Mouse (Mus musculus) forebrain, embryonic 10.5 days (tissue): Measurements from ENCODE around the gene Fbxl20. TPM values are rescaled to one million over a fixed set of nuclear protein-coding genes. Genes with fewer than 3 reads are reported as not detected.

Experiments used
- DNase-seq: peaks from one replicate; pipeline ENCODE4 v3.0.0-alpha.2; 2017; ENCODE audit warnings: low spot score; ENCODE audit errors: extremely low spot score
- H3K27ac ChIP-seq: fragments of 300-500 bp; sonication (generic); 2 replicates; pipeline ENCODE4 v1.5.1; 2016; ENCODE audit warnings: mild to moderate bottlenecking
- H3K27me3 ChIP-seq: fragments of 300-500 bp; sonication (generic); 2 replicates; pipeline ENCODE4 v1.6.1; 2016; ENCODE audit warnings: mild to moderate bottlenecking; ENCODE audit not compliant: poor library complexity, severe bottlenecking
- H3K36me3 ChIP-seq: fragments of 300-500 bp; sonication (generic); replicated peaks from 2 replicates; pipeline ENCODE4 v1.6.1; 2016; ENCODE audit warnings: mild to moderate bottlenecking, moderate library complexity
- H3K4me1 ChIP-seq: fragments of 300-500 bp; sonication (generic); 2 replicates; pipeline ENCODE4 v1.6.1; 2016
- H3K4me3 ChIP-seq: fragments of 300-500 bp; sonication (generic); 2 replicates; pipeline ENCODE4 v1.5.1; 2016; ENCODE audit warnings: mild to moderate bottlenecking, moderate library complexity
- H3K9me3 ChIP-seq: fragments of 300-500 bp; sonication (generic); 2 replicates; pipeline ENCODE4 v1.6.1; 2016; ENCODE audit warnings: mild to moderate bottlenecking, moderate library complexity
- WGBS: fragments of 180-500 bp; shearing (Covaris S2); methylation state at CpG from one replicate; pipeline ENCODE4 v1.1.7; 2016; 5-methylcytosine and 5-hydroxymethylcytosine counted together
- polyA plus RNA-seq: library from polyadenylated mRNA; unstranded; fragments of >200 nt; fragmentation: Nextera tagmentation; extraction: Ambion mirVana; gene quantifications from 2 replicates; pipeline ENCODE4 v1.2.1, GENCODE M21; 2016

Fbxl20 gene
- polyA plus RNA-seq, 1 experiment from 2014 or later: 16.9 TPM

GRCm38 (mm10) chr11:98052989-98053834 lies 97.0 kb downstream of the Fbxl20 start, which contains the start of gene Stac2:
Gene Stac2 (minus strand): TSS chr11:98053462.
- Histone ChIP-seq H3K4me3 (peak within 1 kb of the TSS; percentile 51), H3K9me3 (no peaks in the 10 kb centered on the region), H3K27ac (peak within 1 kb of the TSS; percentile 63), H3K4me1 (peaks cover 46% of the 10 kb centered on the region), H3K27me3 (peaks cover 86% of the 10 kb centered on the region), H3K36me3 (no peaks in the 10 kb centered on the region)
- DNase-seq: peak; percentile 87
- WGBS: 1% methylated on average over 46 of the region's 48 CpGs

GRCm38 (mm10) chr11:98052129-98052988 lies 97.8 kb downstream of the Fbxl20 start:
- H3K36me3 ChIP-seq: no peaks in the 10 kb centered on the region
- H3K9me3 ChIP-seq: no peaks in the 10 kb centered on the region
- peaks cover 46% of the 10 kb centered on the region for H3K4me1 ChIP-seq
- peaks cover 92% of the 10 kb centered on the region for H3K27me3 ChIP-seq
- H3K27ac ChIP-seq: peak overlapping the region; percentile 63
- WGBS: under 1% methylated on average over 83 of the region's 83 CpGs
- peak overlapping the region; percentile 51 for H3K4me3 ChIP-seq
- no peak for DNase-seq

- 6% methylated on average over 12 of the region's 12 CpGs for WGBS
- H3K27me3 ChIP-seq: peaks cover 88% of the 10 kb centered on the region
- peaks cover 43% of the 10 kb centered on the region for H3K4me1 ChIP-seq
- H3K27ac ChIP-seq: no peak overlapping the region
- no peaks in the 10 kb centered on the region for H3K9me3 ChIP-seq
- H3K4me3 ChIP-seq: peak overlapping the region; percentile 51
- DNase-seq: no peak
- no peaks in the 10 kb centered on the region for H3K36me3 ChIP-seq
These were observed 98.5 kb downstream of the Fbxl20 start for GRCm38 (mm10) chr11:98051611-98052128.

GRCm38 (mm10) chr11:98050940-98051339 lies 99.3 kb downstream of the Fbxl20 start:
- H3K4me1 ChIP-seq: peaks cover 46% of the 10 kb centered on the region
- no peaks in the 10 kb centered on the region for H3K36me3 ChIP-seq
- no peaks in the 10 kb centered on the region for H3K9me3 ChIP-seq
- no peak overlapping the region for H3K4me3 ChIP-seq
- DNase-seq: no peak
- H3K27me3 ChIP-seq: peaks cover 87% of the 10 kb centered on the region
- no peak overlapping the region for H3K27ac ChIP-seq
- 35% methylated on average over 2 of the region's 2 CpGs for WGBS

GRCm38 (mm10) chr11:98050520-98050815 lies 99.7 kb downstream of the Fbxl20 start:
- H3K9me3 ChIP-seq: no peaks in the 10 kb centered on the region
- no peak for DNase-seq
- H3K4me1 ChIP-seq: peaks cover 46% of the 10 kb centered on the region
- H3K27me3 ChIP-seq: peaks cover 83% of the 10 kb centered on the region
- H3K4me3 ChIP-seq: no peak overlapping the region
- WGBS: 22% methylated on average over 2 of the region's 2 CpGs
- no peaks in the 10 kb centered on the region for H3K36me3 ChIP-seq
- H3K27ac ChIP-seq: no peak overlapping the region

- WGBS: 75% methylated on average over 14 of the region's 14 CpGs
- no peak overlapping the region for H3K4me3 ChIP-seq
- H3K27ac ChIP-seq: no peak overlapping the region
- H3K4me1 ChIP-seq: peaks cover 46% of the 10 kb centered on the region
- DNase-seq: no peak
- no peaks in the 10 kb centered on the region for H3K9me3 ChIP-seq
- H3K36me3 ChIP-seq: no peaks in the 10 kb centered on the region
- peaks cover 77% of the 10 kb centered on the region for H3K27me3 ChIP-seq
These were observed 100.3 kb downstream of the Fbxl20 start for GRCm38 (mm10) chr11:98049672-98050519.

GRCm38 (mm10) chr11:98047745-98048144 lies 102.5 kb downstream of the Fbxl20 start:
- Histone ChIP-seq H3K9me3 (no peaks in the 10 kb centered on the region), H3K4me3 (no peak overlapping the region), H3K27ac (no peak overlapping the region), H3K4me1 (peaks cover 33% of the 10 kb centered on the region), H3K27me3 (peaks cover 67% of the 10 kb centered on the region), H3K36me3 (no peaks in the 10 kb centered on the region)
- DNase-seq: no peak
- 75% methylated on average over 4 of the region's 4 CpGs for WGBS

GRCm38 (mm10) chr11:98046466-98046865 lies 103.7 kb downstream of the Fbxl20 start:
- peaks cover 20% of the 10 kb centered on the region for H3K4me1 ChIP-seq
- H3K4me3 ChIP-seq: no peak overlapping the region
- H3K9me3 ChIP-seq: no peaks in the 10 kb centered on the region
- 63% methylated on average over 1 of the region's 1 CpGs for WGBS
- H3K27me3 ChIP-seq: peaks cover 54% of the 10 kb centered on the region
- no peaks in the 10 kb centered on the region for H3K36me3 ChIP-seq
- DNase-seq: no peak
- no peak overlapping the region for H3K27ac ChIP-seq

GRCm38 (mm10) chr11:98045596-98045995 lies 104.6 kb downstream of the Fbxl20 start:
- H3K4me1 ChIP-seq: peaks cover 16% of the 10 kb centered on the region
- H3K27me3 ChIP-seq: peaks cover 45% of the 10 kb centered on the region
- DNase-seq: no peak
- H3K4me3 ChIP-seq: no peak overlapping the region
- H3K9me3 ChIP-seq: no peaks in the 10 kb centered on the region
- H3K27ac ChIP-seq: no peak overlapping the region
- 66% methylated on average over 4 of the region's 4 CpGs for WGBS
- no peaks in the 10 kb centered on the region for H3K36me3 ChIP-seq

GRCm38 (mm10) chr11:98044074-98044473 lies 106.1 kb downstream of the Fbxl20 start:
- DNase-seq: no peak
- Histone ChIP-seq H3K4me1 (peaks cover 11% of the 10 kb centered on the region; the same call in 1 of the 2 replicates), H3K36me3 (no peaks in the 10 kb centered on the region), H3K9me3 (no peaks in the 10 kb centered on the region), H3K27ac (no peak overlapping the region), H3K27me3 (peaks cover 30% of the 10 kb centered on the region), H3K4me3 (no peak overlapping the region)
- WGBS: 81% methylated on average over 5 of the region's 5 CpGs

GRCm38 (mm10) chr11:98042741-98043140 lies 107.5 kb downstream of the Fbxl20 start:
- Histone ChIP-seq H3K4me1 (peaks cover 13% of the 10 kb centered on the region; the same call in 1 of the 2 replicates), H3K9me3 (no peaks in the 10 kb centered on the region)
- 89% methylated on average over 6 of the region's 6 CpGs for WGBS

GRCm38 (mm10) chr11:98040975-98041374 lies 109.2 kb downstream of the Fbxl20 start:
- DNase-seq: no peak
- peaks cover 17% of the 10 kb centered on the region for H3K4me1 ChIP-seq
- no peaks in the 10 kb centered on the region for H3K9me3 ChIP-seq
- peaks cover 35% of the 10 kb centered on the region for H3K27me3 ChIP-seq
- no peak overlapping the region; the same call in 1 of the 2 replicates for H3K4me3 ChIP-seq
- 77% methylated on average over 8 of the region's 8 CpGs for WGBS
- H3K36me3 ChIP-seq: no peaks in the 10 kb centered on the region
- no peak overlapping the region for H3K27ac ChIP-seq

More at GRCm38 (mm10) chr11:98042741-98043140, 107.5 kb downstream of the Fbxl20 start:
- Histone ChIP-seq H3K4me3 (no peak overlapping the region), H3K36me3 (no peaks in the 10 kb centered on the region), H3K27me3 (peaks cover 23% of the 10 kb centered on the region), H3K27ac (no peak overlapping the region)
- DNase-seq: no peak
